Mouse (Mus musculus) cerebellum, adult 11-12 months (tissue): ENCODE results near the gene Dnmt3b.

Source experiments
- DNase-seq: peaks from one replicate; pipeline ENCODE4 v3.0.0; 2022

Dnmt3b gene

GRCm38 (mm10) chr2:153649298-153650013 lies at the start of gene Dnmt3b:
Gene Dnmt3b (plus strand): TSS chr2:153649450.
- peak; percentile 51 for DNase-seq

GRCm38 (mm10) chr2:153600021-153600666 lies 49.1 kb upstream of the Dnmt3b start:
- DNase-seq, result peak; percentile 41

DNA sequence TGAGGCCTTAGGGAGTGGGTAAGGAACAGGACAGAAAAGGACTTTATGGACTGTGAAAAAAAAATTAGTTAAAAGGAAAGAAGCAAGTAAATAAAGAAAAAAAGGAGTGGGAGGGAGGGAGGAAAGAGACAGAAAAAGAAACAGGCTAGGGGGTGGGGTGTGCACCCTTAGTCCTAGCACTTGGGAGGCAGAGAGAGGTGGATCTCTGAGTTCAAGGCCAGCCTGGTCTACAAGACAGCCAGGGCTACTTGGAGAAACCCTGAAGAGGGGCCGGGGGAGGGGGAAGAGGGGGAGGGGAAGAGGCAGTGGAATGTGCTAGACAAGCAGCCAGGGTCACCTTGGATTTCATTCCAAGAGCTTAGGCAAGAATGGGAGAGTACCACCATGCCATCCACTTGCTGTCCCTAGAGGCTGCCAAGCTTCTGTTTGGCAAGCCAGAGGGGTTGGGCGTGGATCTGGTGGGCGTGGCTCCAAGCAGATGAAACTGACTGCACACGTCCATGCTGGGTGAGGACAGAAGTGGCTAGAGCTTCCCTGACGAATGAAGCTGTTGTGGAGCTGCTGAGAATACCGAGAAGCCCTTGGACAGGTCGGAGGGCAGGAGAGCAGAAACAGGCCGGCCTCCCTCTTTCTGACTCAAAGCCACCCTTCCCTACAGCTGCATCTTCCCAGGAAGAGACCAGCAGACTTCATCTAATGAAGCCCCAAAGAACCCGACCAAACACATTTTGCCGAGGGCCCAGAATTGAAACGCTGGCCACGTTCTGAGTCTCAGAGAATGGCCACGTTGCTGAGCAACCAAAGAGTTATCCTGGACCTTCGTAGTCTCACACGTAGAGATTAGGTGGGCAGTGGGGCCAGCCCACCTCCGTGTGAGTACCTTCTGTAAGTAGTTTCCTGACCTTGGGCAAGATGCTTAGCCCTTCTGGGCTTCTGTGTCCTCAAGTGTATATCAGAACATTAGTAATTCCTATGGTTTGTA lies 48.3 kb upstream of the Dnmt3b start:
- DNase-seq, result no peak

- no peak for DNase-seq
Observed at GRCm38 (mm10) chr2:153603724-153604123, 45.5 kb upstream of the Dnmt3b start.

GRCm38 (mm10) chr2:153606421-153606820 lies 42.8 kb upstream of the Dnmt3b start:
- no peak for DNase-seq

DNA sequence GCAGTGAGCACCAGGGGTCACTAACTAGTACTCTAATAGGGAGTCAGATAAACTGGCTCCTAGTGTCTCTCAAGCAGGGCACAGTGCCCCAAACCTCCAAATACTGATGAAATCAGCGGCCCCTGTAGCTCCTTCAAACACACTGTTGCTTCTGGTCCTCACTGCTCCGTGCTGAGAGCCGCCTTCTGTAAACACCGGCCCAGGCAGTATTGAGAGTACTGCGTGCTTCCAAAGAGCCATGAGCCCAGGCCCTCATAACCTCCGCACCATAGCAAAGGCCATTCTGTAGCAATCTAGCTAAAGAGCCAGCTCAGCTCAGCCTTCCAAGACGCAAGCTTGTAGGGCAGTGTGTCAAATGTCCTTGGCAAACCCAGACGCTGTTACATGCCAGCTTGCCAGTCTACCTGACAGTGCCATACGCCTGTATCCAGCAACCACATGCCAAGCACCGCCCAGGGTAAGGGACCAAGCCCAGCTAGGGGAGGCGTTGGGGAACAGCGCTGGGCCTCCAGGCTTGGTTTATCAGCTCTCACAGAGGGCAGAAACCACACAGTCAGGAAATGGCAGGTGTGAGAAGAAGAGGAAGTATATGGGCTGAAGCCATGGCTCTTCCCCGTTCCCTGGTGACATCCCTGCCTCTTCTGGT lies 41.3 kb upstream of the Dnmt3b start:
- peak; percentile 92 for DNase-seq

- peak; percentile 50 for DNase-seq
Observed at GRCm38 (mm10) chr2:153609058-153609457, 40.2 kb upstream of the Dnmt3b start.

DNA sequence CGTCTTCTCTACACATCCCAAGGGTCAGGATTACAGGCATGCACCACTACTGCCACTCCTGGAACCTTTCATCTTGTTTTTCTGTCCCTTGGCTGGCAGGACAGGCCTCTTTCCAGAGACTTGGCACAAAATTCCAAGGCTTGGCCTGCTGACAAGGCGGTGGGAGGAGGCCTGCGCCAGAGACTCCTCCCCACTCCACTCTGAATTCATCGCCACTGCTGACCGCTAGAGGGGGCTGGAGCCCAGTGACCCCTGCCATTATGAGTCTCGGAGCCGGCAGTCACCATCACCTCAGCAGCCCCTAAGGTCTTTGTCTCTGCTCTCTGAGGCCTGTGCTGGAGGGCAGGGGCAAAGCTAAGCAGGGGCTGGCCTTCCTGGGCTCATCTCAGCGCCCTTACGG lies 39.7 kb upstream of the Dnmt3b start:
- DNase-seq, result peak; percentile 91

GRCm38 (mm10) chr2:153610426-153611240 lies 38.6 kb upstream of the Dnmt3b start:
- no peak for DNase-seq

GRCm38 (mm10) chr2:153611241-153611630 lies 38.0 kb upstream of the Dnmt3b start:
- DNase-seq, result no peak

DNA sequence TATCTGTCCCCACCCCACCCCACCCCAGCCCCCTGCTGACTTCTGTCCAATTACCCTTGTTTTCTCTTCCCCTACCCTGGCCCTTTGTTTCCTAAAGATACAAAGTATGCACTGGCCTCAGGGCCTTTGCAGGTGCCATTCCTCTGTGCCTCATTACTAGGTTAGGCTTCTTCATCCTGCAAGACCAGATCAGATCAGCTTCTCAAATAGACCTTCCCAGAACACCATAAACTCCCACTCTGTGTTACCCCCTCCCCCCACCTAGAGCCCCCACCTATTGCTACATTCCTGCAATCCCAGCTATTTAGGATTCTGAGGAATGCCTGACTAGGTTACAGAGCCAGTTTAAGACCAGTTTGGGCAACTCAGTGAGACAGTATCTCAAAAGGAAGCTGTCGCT lies 37.5 kb upstream of the Dnmt3b start:
- DNase-seq, result no peak

DNA sequence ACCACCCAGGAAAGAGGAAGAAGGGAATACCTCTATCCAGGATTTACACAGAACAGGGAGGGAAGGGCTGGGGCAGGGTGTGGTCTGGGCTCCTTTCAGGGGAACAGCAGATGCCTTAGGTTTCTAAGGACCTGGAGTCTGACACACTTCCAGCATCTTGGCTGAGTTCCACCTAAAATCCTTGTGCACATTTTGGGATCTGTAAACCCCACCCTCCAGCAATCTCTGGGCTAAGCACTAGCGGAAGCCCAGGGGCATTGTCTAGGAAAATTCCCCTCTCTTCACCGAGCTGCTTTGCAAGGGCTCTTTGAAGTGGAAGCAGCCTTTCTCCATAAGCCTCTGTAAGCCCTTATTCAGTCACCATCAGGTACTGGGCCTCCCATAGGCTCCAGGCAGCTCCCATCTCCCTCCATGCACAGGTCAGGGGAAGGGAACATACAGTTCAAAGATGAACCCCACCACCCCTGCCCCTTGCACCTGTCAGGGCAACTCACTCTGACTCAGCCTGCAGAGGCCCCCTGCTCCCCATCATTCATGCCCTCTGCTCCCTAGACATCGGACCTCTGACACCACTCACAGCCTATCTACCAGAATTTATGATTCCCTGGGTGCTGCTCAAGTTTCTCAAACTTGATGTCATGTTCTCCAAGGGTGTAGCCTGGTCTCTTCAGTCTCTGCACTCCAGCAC lies 36.5 kb upstream of the Dnmt3b start:
- DNase-seq, result no peak

GRCm38 (mm10) chr2:153616893-153617292 lies 32.4 kb upstream of the Dnmt3b start:
- DNase-seq, result no peak

DNA sequence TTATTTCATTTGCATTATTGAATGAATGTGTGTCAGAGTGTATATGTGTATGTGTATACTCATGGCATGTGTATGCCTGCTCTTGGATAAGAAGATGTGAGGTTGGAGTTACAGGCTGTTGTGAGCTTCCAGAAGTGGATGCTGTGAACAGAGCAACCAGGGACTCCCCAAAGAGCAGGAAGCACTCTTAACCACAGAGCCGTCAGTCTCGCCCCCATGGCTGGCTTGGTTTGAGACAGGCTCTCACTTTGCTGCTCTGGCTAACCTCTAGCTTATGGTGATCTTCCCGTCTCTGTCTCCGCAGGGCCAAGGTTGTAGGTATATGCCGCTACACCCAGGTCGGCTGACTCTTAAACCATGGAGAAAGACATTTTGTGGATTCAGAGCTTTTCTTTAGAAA lies 30.8 kb upstream of the Dnmt3b start:
- DNase-seq, result no peak

GRCm38 (mm10) chr2:153618889-153619288 lies 30.4 kb upstream of the Dnmt3b start:
- no peak for DNase-seq

DNA sequence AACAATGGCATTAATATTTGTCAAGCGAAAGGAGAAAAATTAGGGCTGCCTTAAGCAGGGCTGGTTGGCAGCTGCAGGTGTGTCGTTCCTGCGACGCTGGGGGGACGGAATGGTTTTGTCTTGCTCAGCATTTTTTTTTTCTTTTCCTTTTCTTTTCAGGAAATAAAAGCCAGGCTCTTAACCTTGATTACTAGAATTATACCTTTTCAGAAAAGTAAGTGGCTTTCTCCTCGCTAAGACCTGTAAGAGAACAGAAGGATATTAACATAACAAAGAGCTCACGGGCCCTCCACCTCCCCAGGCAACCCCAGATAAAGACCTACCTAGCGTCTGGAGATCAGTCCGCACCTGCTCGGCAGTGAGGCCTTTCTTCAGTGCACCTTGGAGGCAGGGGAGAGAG lies 26.8 kb upstream of the Dnmt3b start:
- no peak for DNase-seq

DNA sequence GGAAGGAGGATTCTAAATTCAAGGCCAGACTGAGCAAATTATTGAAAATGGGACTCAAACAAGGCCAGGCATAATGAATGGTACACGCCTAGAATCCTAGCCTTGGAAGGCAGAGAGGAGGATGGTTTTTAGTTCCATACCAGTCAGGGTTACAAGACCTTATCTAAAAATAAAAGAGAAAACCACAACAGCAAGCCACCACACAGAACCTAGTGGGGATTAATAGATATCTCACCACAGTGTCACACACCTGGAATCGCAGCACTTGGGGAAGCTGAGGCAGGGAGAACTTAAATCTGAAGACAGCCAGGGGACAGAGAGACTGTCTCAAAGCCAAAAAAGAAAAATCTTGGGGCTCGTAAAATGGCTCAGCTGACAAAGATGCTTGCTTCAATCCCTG lies 18.3 kb upstream of the Dnmt3b start:
- DNase-seq, result no peak

- DNase-seq, result peak; percentile 80
Observed at GRCm38 (mm10) chr2:153631976-153632870, 17.0 kb upstream of the Dnmt3b start, which contains the start of gene Commd7. Gene Commd7 (minus strand): TSS chr2:153632781.

- DNase-seq, result no peak
Observed at GRCm38 (mm10) chr2:153632871-153633226, 16.4 kb upstream of the Dnmt3b start.

- no peak for DNase-seq
Observed at GRCm38 (mm10) chr2:153633259-153633658, 16.0 kb upstream of the Dnmt3b start.
